Mouse (Mus musculus) testis, postnatal 10 days (tissue): ENCODE data around the gene Fam205a4.
"Not testable (repeated sequence)": the region's sequence is repeated elsewhere in the genome, so short reads cannot be mapped to it uniquely, and the experiment has no call there.

ENCODE experiments used
- DNase-seq: peaks from one replicate; pipeline ENCODE4 v3.0.0; 2021; ENCODE audit warnings: low spot score

The Fam205a4 gene

GRCm38 (mm10) chr4:41965758-41966157 is at the start of gene Fam205a4:
TSS of gene Fam205a4 (plus strand) at chr4:41966058.
- not testable (repeated sequence) for DNase-seq

DNA sequence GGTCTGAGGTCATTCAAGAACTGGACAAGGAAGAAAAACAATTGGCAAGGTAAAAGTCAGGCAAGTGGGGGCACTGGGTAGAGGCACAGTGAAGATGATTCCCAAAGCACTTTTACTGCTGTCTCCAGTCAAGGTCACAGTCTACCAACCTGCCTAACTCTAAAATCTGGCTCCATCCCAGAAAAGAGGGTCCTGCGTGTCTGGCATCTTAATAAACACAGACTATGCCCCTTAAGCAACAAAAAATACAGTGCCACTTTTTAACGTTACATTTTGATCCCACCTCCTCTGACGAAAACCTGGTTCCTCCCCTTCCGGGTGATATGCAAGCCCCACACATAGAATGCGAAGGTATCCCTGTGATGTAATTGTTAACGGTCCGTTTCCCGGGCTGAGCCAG is 24.6 kb upstream of the Fam205a4 start, which contains the start of gene Gm20878:
Gene Gm20878, plus strand, starts transcription at position 301 of the 400 bp plus-strand sequence.
- DNase-seq = not testable (repeated sequence)
